Mouse (Mus musculus): ENCODE measurements at regions not wholly inside any gene's neighbourhood (a gene's known extent, or its start where the extent isn't known, plus 50 kb on each side); places are given as distances from the start of the nearest gene placed in this dataset.

GRCm38 (mm10) chr8:67143479-67143878 is 283.5 kb downstream of the Naf1 start:
- no peak for DNase-seq (ENCODE audit: low spot score)

GRCm38 (mm10) chr8:67181741-67182140 is 321.7 kb downstream of the Naf1 start:
- DNase-seq (ENCODE audit: low spot score): no peak

GRCm38 (mm10) chr8:67199213-67199612 is 324.4 kb upstream of the Nat3 start:
- no peak for DNase-seq (ENCODE audit: low spot score)

GRCm38 (mm10) chr8:67206064-67206463 is 317.6 kb upstream of the Nat3 start:
- no peak for DNase-seq (ENCODE audit: low spot score)

- no peak for DNase-seq (ENCODE audit: low spot score)
These were observed 291.5 kb upstream of the Nat3 start for GRCm38 (mm10) chr8:67231921-67232701.

- DNase-seq (ENCODE audit: low spot score): no peak
These were observed 284.7 kb upstream of the Nat3 start for GRCm38 (mm10) chr8:67238934-67239333.

GRCm38 (mm10) chr8:67278759-67279158 is 244.9 kb upstream of the Nat3 start:
- DNase-seq (ENCODE audit: low spot score): no peak

- DNase-seq (ENCODE audit: low spot score): peak; percentile 15
These were observed 244.2 kb upstream of the Nat3 start for GRCm38 (mm10) chr8:67279449-67279848.

- DNase-seq (ENCODE audit: low spot score): no peak
These were observed 213.2 kb upstream of the Nat3 start for GRCm38 (mm10) chr8:67310494-67310893.

GRCm38 (mm10) chr8:67317371-67317770 is 206.3 kb upstream of the Nat3 start:
- DNase-seq (ENCODE audit: low spot score): no peak

GRCm38 (mm10) chr8:67318675-67319074 is 205.0 kb upstream of the Nat3 start:
- no peak for DNase-seq (ENCODE audit: low spot score)

- no peak for DNase-seq (ENCODE audit: low spot score)
These were observed 203.1 kb upstream of the Nat3 start for GRCm38 (mm10) chr8:67320535-67320934.

GRCm38 (mm10) chr8:67328439-67328838 is 195.2 kb upstream of the Nat3 start:
- DNase-seq (ENCODE audit: low spot score): no peak

GRCm38 (mm10) chr8:67377061-67377460 is 146.6 kb upstream of the Nat3 start:
- no peak for DNase-seq (ENCODE audit: low spot score)

- DNase-seq (ENCODE audit: low spot score): peak; percentile 5
These were observed 117.7 kb upstream of the Nat3 start for GRCm38 (mm10) chr8:67405947-67406346.

GRCm38 (mm10) chr8:67414826-67415225 is 108.8 kb upstream of the Nat3 start:
- no peak for DNase-seq (ENCODE audit: low spot score)

- no peak for DNase-seq (ENCODE audit: low spot score)
These were observed 101.1 kb upstream of the Nat3 start for GRCm38 (mm10) chr8:67422521-67422920.

Data from yolk sac, embryonic 10.5 days (tissue).